Mouse (Mus musculus) layer of hippocampus, postnatal 14 days (tissue): ENCODE measurements at regions not wholly inside any gene's neighbourhood (a gene's known extent, or its start where the extent isn't known, plus 50 kb on each side); places are given as distances from the start of the nearest gene placed in this dataset.
A peak's percentile ranks its signal among the peaks of the same experiment; 100 is the strongest.

ENCODE experiments used
- DNase-seq, 2 experiments: peaks; one replicate each; pipeline ENCODE4 v3.0.0; 2021 to 2022; ENCODE audit warnings: low spot score in 2 of 2, mixed read lengths in 1 of 2

GRCm38 (mm10) chr5:138875180-138876076, 55.5 kb downstream of the Gm5294 start:
- DNase-seq, result no peak

DNA sequence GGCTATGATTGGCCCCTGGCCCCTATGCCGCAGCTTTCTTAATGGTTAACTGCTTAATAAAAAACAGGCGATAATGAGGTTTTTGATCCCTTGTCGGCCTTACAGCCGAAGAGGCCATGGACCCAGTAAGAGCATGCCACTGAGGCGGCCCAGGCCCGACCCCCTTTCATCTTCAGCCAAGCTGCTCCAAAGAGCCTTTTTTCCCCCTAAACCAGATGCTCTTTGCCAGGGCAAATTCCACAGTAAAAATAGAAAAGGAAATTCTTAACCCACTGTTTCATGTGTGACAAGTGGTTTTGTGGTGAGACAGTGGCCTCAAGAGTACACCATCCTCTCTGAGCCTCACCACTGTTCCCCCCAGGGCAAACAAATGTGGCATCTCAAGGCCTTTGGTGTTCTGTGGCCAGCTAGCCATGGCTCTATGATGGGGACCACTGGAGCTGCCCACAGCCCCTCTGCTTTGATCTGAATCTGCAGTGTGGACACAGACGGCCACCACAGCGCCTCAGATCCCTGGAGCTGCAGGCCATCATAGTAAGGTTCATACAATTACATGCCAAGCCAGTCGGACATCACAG, 61.9 kb downstream of the Gm5294 start:
- DNase-seq, result no peak

- no peak for DNase-seq
Observed at GRCm38 (mm10) chr5:138883573-138883972, 63.7 kb downstream of the Gm5294 start.

DNA sequence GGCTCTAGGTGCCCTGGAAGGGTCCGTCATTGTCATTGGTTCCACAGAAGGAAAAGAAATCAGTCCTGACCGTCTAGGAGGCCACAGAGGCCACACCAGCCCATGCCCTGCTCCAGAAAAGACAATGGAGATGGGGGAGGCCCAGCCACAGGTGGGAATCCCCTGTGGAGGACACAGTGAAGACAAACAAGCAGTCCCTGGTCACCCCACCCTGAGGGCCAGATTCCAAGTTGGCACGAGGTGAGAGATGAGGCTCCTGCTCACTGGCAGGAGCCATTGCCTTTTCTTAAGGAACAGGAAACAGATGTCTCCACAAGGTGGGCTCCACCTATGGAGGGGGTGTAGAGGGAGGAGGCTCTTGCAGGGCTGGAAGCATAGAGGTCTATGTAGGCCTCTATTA, 66.0 kb downstream of the Gm5294 start:
- no peak for DNase-seq

- no peak for DNase-seq
Observed at GRCm38 (mm10) chr5:138888749-138889148, 68.9 kb downstream of the Gm5294 start.

- no peak for DNase-seq
Observed at GRCm38 (mm10) chr5:138889760-138890159, 69.9 kb downstream of the Gm5294 start.

GRCm38 (mm10) chr5:138894496-138894895, 74.6 kb downstream of the Gm5294 start:
- peak in 1 of 2 experiments; percentile 25 for DNase-seq

- DNase-seq, result no peak
Observed at GRCm38 (mm10) chr5:138897255-138897654, 77.4 kb downstream of the Gm5294 start.

- no peak for DNase-seq
Observed at GRCm38 (mm10) chr5:138898440-138898839, 78.6 kb downstream of the Gm5294 start.

DNA sequence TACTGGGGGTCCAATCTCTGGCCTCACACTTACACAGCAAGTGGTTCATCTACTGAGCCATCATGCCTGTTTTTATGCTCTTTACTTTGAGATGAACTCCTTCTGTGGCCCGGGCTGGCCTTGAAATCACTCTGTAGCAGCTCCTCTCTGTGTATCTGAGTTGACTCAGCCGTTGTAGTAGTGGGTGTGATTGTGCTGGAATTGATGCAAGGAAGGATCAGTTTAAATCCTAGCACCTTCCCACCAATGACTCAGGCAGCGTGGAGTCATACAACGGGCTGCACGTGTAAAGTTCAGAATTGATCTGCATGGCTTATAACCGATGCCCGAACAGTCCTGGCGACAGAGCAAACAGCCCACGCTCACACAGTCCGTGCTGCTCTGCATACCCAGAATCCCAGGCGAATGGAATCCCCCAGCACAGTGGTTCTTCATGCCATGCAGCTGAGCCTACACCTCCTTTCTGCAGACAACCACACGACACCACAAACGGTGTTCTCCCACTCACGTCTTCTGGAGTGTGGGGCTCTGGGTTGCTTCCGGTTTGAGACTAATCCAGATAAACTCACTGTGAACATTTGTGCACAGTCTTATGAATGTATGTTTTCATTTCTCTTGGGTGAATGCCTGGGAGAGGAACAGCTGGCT, 81.2 kb downstream of the Gm5294 start:
- DNase-seq, result peak; percentile 31 to 50

GRCm38 (mm10) chr5:138902316-138902715, 82.4 kb downstream of the Gm5294 start:
- DNase-seq, result no peak

- no peak for DNase-seq
Observed at GRCm38 (mm10) chr5:138911769-138912710, 85.1 kb downstream of the Pdgfa start.

DNA sequence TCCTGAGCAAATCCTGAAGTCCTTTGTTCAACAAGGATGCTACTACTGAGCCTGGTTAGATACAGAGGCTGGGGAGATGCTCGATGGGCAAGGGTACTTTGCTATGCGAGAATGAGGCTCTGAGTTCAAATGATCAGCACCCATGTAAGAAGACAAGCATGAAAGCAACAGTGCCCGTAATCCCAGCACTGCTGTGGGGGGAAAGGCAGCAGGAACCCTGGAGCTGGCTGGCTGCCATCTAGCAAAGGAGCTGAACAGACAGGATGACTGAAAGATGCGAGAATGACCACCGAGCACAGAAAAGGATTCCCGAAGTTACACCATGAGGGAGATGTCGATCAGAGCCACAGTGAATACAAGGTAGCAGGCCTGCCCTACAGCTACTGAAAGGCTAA, 84.5 kb downstream of the Pdgfa start:
- DNase-seq, result no peak

DNA sequence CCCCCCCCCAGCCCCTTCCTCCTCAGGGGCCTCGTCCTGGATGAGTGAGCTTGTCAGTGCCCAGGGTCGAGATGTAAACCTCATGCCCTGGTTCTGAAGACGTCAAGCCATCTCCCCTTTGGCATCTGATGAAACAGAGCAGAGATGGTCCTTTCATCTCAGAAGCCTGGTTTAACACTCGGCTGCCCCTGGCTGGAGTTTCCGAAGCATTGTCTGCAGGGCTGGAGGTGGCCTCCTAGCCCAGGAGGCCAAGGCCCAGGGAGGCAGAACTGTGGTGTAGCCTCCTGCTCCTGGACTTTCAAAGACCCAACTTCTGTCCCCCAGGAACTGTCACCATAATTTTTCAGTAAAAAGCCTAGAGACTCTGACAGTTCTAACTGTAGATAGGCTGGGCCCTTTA, 82.1 kb downstream of the Pdgfa start:
- no peak for DNase-seq

DNA sequence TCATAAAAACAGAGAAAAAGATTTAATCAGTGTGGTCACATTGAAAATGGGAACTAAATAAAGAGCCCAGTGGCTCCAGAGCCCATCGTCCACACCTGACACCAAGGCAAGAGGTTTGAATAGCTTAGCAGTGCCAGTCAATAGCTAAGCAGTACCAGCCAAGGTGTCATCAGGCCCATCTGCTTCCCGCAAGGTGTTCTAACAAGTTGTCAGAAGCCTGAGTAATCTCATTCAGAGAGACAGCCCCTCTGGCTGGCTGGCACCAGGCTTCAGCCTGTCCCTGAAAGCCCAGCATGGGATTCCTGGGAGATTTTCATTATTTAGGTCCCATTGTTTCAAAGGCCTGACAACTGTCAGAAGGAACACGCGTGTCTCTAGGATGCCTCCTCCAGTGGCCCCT, 81.7 kb downstream of the Pdgfa start:
- no peak for DNase-seq

DNA sequence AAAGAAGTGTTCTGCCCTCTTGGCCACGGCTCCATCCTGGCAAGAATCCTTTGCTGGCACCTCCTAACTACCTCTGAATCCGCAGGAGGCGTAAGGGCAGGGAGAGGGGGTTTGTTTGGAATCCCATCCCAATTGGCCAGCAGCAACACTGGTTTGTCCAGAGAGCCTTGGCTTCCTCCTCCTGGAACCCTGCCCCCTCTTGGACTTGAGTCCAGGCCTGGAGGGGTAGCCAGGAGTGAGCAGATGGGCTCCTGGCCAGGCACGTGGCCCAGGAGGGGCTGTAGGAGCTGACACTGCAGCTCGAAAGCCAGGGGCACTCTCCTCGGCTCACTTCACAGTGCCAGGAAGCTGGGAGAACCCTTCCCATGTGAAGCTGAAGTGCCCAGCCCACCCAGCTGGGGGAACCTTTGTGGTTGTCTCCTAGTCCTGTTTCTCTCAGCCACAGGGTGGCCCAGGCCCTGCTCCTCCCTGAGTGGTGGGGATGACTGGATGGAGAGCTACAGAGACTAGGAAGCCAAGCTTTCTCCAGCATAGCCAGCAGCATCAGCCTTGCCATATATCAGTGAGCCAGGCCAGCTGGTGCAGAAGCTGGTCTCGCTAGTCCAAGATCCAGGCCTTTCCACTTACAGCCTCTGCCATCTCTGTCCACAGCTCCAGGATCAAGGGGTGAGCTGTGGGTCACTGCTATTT, 76.9 kb downstream of the Pdgfa start:
- peak; percentile 75 to 86 for DNase-seq

DNA sequence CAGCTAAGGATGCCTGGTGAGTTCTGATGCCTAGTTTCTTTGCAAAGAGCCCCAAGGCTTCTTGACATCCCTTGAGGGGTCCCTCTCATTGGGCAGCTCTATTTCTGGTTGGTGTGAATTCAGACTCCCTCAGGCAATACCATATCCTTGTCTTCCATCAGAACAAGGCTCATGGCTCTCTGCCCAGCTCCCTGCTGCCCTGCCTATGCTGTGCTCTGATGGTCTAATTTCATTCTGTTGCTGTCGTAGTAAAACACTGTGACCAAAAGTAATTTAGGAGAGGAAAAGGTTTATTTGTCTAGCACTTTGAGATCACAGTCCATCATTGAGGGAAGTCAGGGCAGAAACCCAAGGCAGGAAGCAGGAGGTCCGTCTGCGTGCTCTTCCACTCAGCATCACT, 75.1 kb downstream of the Pdgfa start:
- peak in 1 of 2 experiments; percentile 24 for DNase-seq
